Mouse (Mus musculus) erythroid progenitor cell, adult 5-6 weeks (primary cell): Measurements from ENCODE around the gene G6pc. TPM values are rescaled to one million over a fixed set of nuclear protein-coding genes. Genes with fewer than 3 reads are reported as not detected.

Source experiments
- ATAC-seq: replicated peaks from 2 replicates; pipeline ENCODE4 v1.8.0; 2016; ENCODE audit warnings: moderate number of reproducible peaks, mild to moderate bottlenecking, moderate TSS enrichment, inconsistent platforms; ENCODE audit not compliant: poor library complexity, low FRiP score, severe bottlenecking
- total RNA-seq, 2 experiments: library from RNA; stranded (forward) in 1 of 2; stranded (reverse) in 1 of 2; fragments of 150-400 nt in 1 of 2; fragments of 186-747, 209-891 nt in 1 of 2; gene quantifications; 2 replicates each; pipeline versions ENCODE4 v1.2.3 to v1.2.4; 2015 to 2017; ENCODE audit warnings: low replicate concordance in 2 of 2

The G6pc gene
- total RNA-seq, 2 experiments from 2014 or later: not detected

GRCm38 (mm10) chr11:101424925-101425813 lies 57.8 kb downstream of the G6pc start, which contains the start of the genes Rundc1 and Ptges3l:
Gene Rundc1 (plus strand): TSS chr11:101425085.
Gene Ptges3l (minus strand): TSS chr11:101425333.
- peak; percentile 96 for ATAC-seq

GRCm38 (mm10) chr11:101426165-101426564 lies 58.8 kb downstream of the G6pc start:
- no peak for ATAC-seq

Other genes starting within 250 kb of the G6pc start
- 24.5 and 25.6 TPM in 2 replicates for gene Retreg3, start 247.7 kb upstream of the G6pc start, total RNA-seq (2015; ENCODE audit: low replicate concordance)
- 38.7 and 57.9 TPM in 2 replicates for gene Retreg3, start 247.7 kb upstream of the G6pc start, total RNA-seq (2017; ENCODE audit: low replicate concordance)
- 29.3 and 38.2 TPM in 2 replicates for gene Tubg1, start 247.6 kb upstream of the G6pc start, total RNA-seq (2015; ENCODE audit: low replicate concordance)
- gene Tubg1, start 247.6 kb upstream of the G6pc start, total RNA-seq (2017; ENCODE audit: low replicate concordance): 30.8 and 40.7 TPM in 2 replicates
- gene Tubg2, start 211.7 kb upstream of the G6pc start, total RNA-seq (2015; ENCODE audit: low replicate concordance): not detected in 2 replicates
- not detected in 2 replicates for gene Tubg2, start 211.7 kb upstream of the G6pc start, total RNA-seq (2017; ENCODE audit: low replicate concordance)
- not detected in 2 replicates for gene Cntnap1, start 197.0 kb upstream of the G6pc start, total RNA-seq (2015; ENCODE audit: low replicate concordance)
- not detected in 2 replicates for gene Cntnap1, start 197.0 kb upstream of the G6pc start, total RNA-seq (2017; ENCODE audit: low replicate concordance)
- not detected in 2 replicates for gene Plekhh3, start 196.2 kb upstream of the G6pc start, total RNA-seq (2015; ENCODE audit: low replicate concordance)
- gene Plekhh3, start 196.2 kb upstream of the G6pc start, total RNA-seq (2017; ENCODE audit: low replicate concordance): not detected in 2 replicates
- not detected in 2 replicates for gene Ccr10, start 192.1 kb upstream of the G6pc start, total RNA-seq (2015; ENCODE audit: low replicate concordance)
- not detected in 2 replicates for gene Ccr10, start 192.1 kb upstream of the G6pc start, total RNA-seq (2017; ENCODE audit: low replicate concordance)
- gene Ezh1, start 141.1 kb upstream of the G6pc start, total RNA-seq (2015; ENCODE audit: low replicate concordance): 32.3 and 58.4 TPM in 2 replicates
- 43.8 and 53.9 TPM in 2 replicates for gene Ezh1, start 141.1 kb upstream of the G6pc start, total RNA-seq (2017; ENCODE audit: low replicate concordance)
- not detected in 2 replicates for gene Ramp2, start 121.5 kb upstream of the G6pc start, total RNA-seq (2015; ENCODE audit: low replicate concordance)
- not detected in 2 replicates for gene Ramp2, start 121.5 kb upstream of the G6pc start, total RNA-seq (2017; ENCODE audit: low replicate concordance)
- gene Vps25, start 113.9 kb upstream of the G6pc start, total RNA-seq (2015; ENCODE audit: low replicate concordance): 133 and 142 TPM in 2 replicates
- 27.3 and 31.7 TPM in 2 replicates for gene Vps25, start 113.9 kb upstream of the G6pc start, total RNA-seq (2017; ENCODE audit: low replicate concordance)
- gene Wnk4, start 107.0 kb upstream of the G6pc start, total RNA-seq (2015; ENCODE audit: low replicate concordance): 0.72 and 5.9 TPM in 2 replicates
- 2.8 and 3.1 TPM in 2 replicates for gene Wnk4, start 107.0 kb upstream of the G6pc start, total RNA-seq (2017; ENCODE audit: low replicate concordance)
- 5.8 and 10.1 TPM in 2 replicates for gene Cntd1, start 88.5 kb upstream of the G6pc start, total RNA-seq (2015; ENCODE audit: low replicate concordance)
- gene Cntd1, start 88.5 kb upstream of the G6pc start, total RNA-seq (2017; ENCODE audit: low replicate concordance): 11.1 and 11.6 TPM in 2 replicates
- gene Coa3, start 88.4 kb upstream of the G6pc start, total RNA-seq (2015; ENCODE audit: low replicate concordance): 19.8 and 33.1 TPM in 2 replicates
- 5.3 and 16.2 TPM in 2 replicates for gene Coa3, start 88.4 kb upstream of the G6pc start, total RNA-seq (2017; ENCODE audit: low replicate concordance)
- 71.4 and 72.5 TPM in 2 replicates for gene Becn1, start 65.3 kb upstream of the G6pc start, total RNA-seq (2015; ENCODE audit: low replicate concordance)
- gene Becn1, start 65.3 kb upstream of the G6pc start, total RNA-seq (2017; ENCODE audit: low replicate concordance): 273 TPM in 2 replicates
- gene Psme3, start 51.3 kb upstream of the G6pc start, total RNA-seq (2015; ENCODE audit: low replicate concordance): 425 and 456 TPM in 2 replicates
- 261 and 313 TPM in 2 replicates for gene Psme3, start 51.3 kb upstream of the G6pc start, total RNA-seq (2017; ENCODE audit: low replicate concordance)
- 25.2 and 38.6 TPM in 2 replicates for gene Aoc2, start 42.5 kb upstream of the G6pc start, total RNA-seq (2015; ENCODE audit: low replicate concordance)
- gene Aoc2, start 42.5 kb upstream of the G6pc start, total RNA-seq (2017; ENCODE audit: low replicate concordance): 12.8 and 18.9 TPM in 2 replicates
- 2.5 TPM in 1 of 2 replicates, not detected in the other for gene Aoc3, start 37.0 kb upstream of the G6pc start, total RNA-seq (2015; ENCODE audit: low replicate concordance)
- 0.51 TPM in 1 of 2 replicates, not detected in the other for gene Aoc3, start 37.0 kb upstream of the G6pc start, total RNA-seq (2017; ENCODE audit: low replicate concordance)
- 2.1 and 20.9 TPM in 2 replicates for gene Aarsd1, start 50.1 kb downstream of the G6pc start, total RNA-seq (2015; ENCODE audit: low replicate concordance)
- 13.1 and 27.7 TPM in 2 replicates for gene Aarsd1, start 50.1 kb downstream of the G6pc start, total RNA-seq (2017; ENCODE audit: low replicate concordance)
- gene Gm27029, start 57.2 kb downstream of the G6pc start, total RNA-seq (2015; ENCODE audit: low replicate concordance): 3.2 TPM in 1 of 2 replicates, not detected in the other
- not detected in 2 replicates for gene Gm27029, start 57.2 kb downstream of the G6pc start, total RNA-seq (2017; ENCODE audit: low replicate concordance)
- gene Rundc1, start 57.5 kb downstream of the G6pc start, total RNA-seq (2015; ENCODE audit: low replicate concordance): 0.42 and 1.8 TPM in 2 replicates
- 1.8 and 2.6 TPM in 2 replicates for gene Rundc1, start 57.5 kb downstream of the G6pc start, total RNA-seq (2017; ENCODE audit: low replicate concordance)
- not detected in 2 replicates for gene Ptges3l, start 57.8 kb downstream of the G6pc start, total RNA-seq (2015; ENCODE audit: low replicate concordance)
- not detected in 2 replicates for gene Ptges3l, start 57.8 kb downstream of the G6pc start, total RNA-seq (2017; ENCODE audit: low replicate concordance)
- 179 and 183 TPM in 2 replicates for gene Rpl27, start 74.7 kb downstream of the G6pc start, total RNA-seq (2015; ENCODE audit: low replicate concordance)
- 266 and 615 TPM in 2 replicates for gene Rpl27, start 74.7 kb downstream of the G6pc start, total RNA-seq (2017; ENCODE audit: low replicate concordance)
- 39.8 and 73.2 TPM in 2 replicates for gene Ifi35, start 80.8 kb downstream of the G6pc start, total RNA-seq (2015; ENCODE audit: low replicate concordance)
- gene Ifi35, start 80.8 kb downstream of the G6pc start, total RNA-seq (2017; ENCODE audit: low replicate concordance): 43.6 and 47.4 TPM in 2 replicates
- gene Rnd2, start 97.4 kb downstream of the G6pc start, total RNA-seq (2015; ENCODE audit: low replicate concordance): not detected in 2 replicates
- not detected in 2 replicates for gene Rnd2, start 97.4 kb downstream of the G6pc start, total RNA-seq (2017; ENCODE audit: low replicate concordance)
- gene Vat1, start 98.7 kb downstream of the G6pc start, total RNA-seq (2015; ENCODE audit: low replicate concordance): 9.0 and 13.4 TPM in 2 replicates
- gene Vat1, start 98.7 kb downstream of the G6pc start, total RNA-seq (2017; ENCODE audit: low replicate concordance): 4.7 and 6.1 TPM in 2 replicates
- gene Brca1, start 184.4 kb downstream of the G6pc start, total RNA-seq (2015; ENCODE audit: low replicate concordance): 85.1 and 137 TPM in 2 replicates
- 153 and 177 TPM in 2 replicates for gene Brca1, start 184.4 kb downstream of the G6pc start, total RNA-seq (2017; ENCODE audit: low replicate concordance)
- gene Nbr1, start 184.6 kb downstream of the G6pc start, total RNA-seq (2015; ENCODE audit: low replicate concordance): 108 and 112 TPM in 2 replicates
- 82.8 and 107 TPM in 2 replicates for gene Nbr1, start 184.6 kb downstream of the G6pc start, total RNA-seq (2017; ENCODE audit: low replicate concordance)
- gene Tmem106a, start 214.7 kb downstream of the G6pc start, total RNA-seq (2015; ENCODE audit: low replicate concordance): 13.7 and 22.2 TPM in 2 replicates
- gene Tmem106a, start 214.7 kb downstream of the G6pc start, total RNA-seq (2017; ENCODE audit: low replicate concordance): 2.6 and 3.0 TPM in 2 replicates
- gene Gm11634, start 231.7 kb downstream of the G6pc start, total RNA-seq (2015; ENCODE audit: low replicate concordance): not detected in 2 replicates
- gene Gm11634, start 231.7 kb downstream of the G6pc start, total RNA-seq (2017; ENCODE audit: low replicate concordance): not detected in 2 replicates